Mouse (Mus musculus) embryonic facial prominence, embryonic 12.5 days (tissue): ENCODE measurements around the gene Tes. TPM values are rescaled to one million over a fixed set of nuclear protein-coding genes. Genes with fewer than 3 reads are reported as not detected.

Experiments used
- ATAC-seq: fragments of 200-750 bp; cut with Nextera tagmentation; 2 replicates; pipeline ENCODE4 v1.8.0; 2017; ENCODE audit not compliant: insufficient number of reproducible peaks, insufficient read depth, low FRiP score, low TSS enrichment
- H3K27ac ChIP-seq: fragments of 300-500 bp; sonication (generic); 2 replicates; pipeline ENCODE4 v1.5.1; 2016; ENCODE audit warnings: mild to moderate bottlenecking
- H3K27me3 ChIP-seq: fragments of 300-500 bp; sonication (generic); 2 replicates; pipeline ENCODE4 v1.6.1; 2016; ENCODE audit warnings: mild to moderate bottlenecking, moderate library complexity
- H3K36me3 ChIP-seq: fragments of 300-500 bp; sonication (generic); 2 replicates; pipeline ENCODE4 v1.6.1; 2016; ENCODE audit warnings: mild to moderate bottlenecking
- H3K4me1 ChIP-seq: fragments of 300-500 bp; sonication (generic); 2 replicates; pipeline ENCODE4 v1.6.1; 2016
- H3K4me2 ChIP-seq: fragments of 300-500 bp; sonication (generic); replicated peaks from 2 replicates; pipeline ENCODE4 v1.6.1; 2016; ENCODE audit warnings: mild to moderate bottlenecking, moderate library complexity
- H3K4me3 ChIP-seq: fragments of 300-500 bp; sonication (generic); 2 replicates; pipeline ENCODE4 v1.5.1; 2016; ENCODE audit warnings: mild to moderate bottlenecking
- H3K9ac ChIP-seq: fragments of 300-500 bp; sonication (generic); 2 replicates; pipeline ENCODE4 v1.6.1; 2016; ENCODE audit warnings: mild to moderate bottlenecking, moderate library complexity
- H3K9me3 ChIP-seq: fragments of 300-500 bp; sonication (generic); 2 replicates; pipeline ENCODE4 v1.6.1; 2016; ENCODE audit warnings: mild to moderate bottlenecking, moderate library complexity
- WGBS: fragments of 180-500 bp; shearing (Covaris S2); methylation state at CpG from one replicate; pipeline ENCODE4 v1.1.7; 2016; 5-methylcytosine and 5-hydroxymethylcytosine counted together
- polyA plus RNA-seq: library from polyadenylated mRNA; unstranded; fragments of >200 nt; fragmentation: Nextera tagmentation; extraction: Ambion mirVana; gene quantifications from 2 replicates; pipeline ENCODE4 v1.2.1, GENCODE M21; 2016

Tes gene
- 102 and 111 TPM in 2 replicates for polyA plus RNA-seq

GRCm38 (mm10) chr6:17064936-17065790 is at the start of gene Tes:
Tes (plus strand) TSS chr6:17065149.
- Histone ChIP-seq H3K4me1 (peaks cover 10% of the 10 kb centered on the region; the same call in 1 of the 2 replicates), H3K27me3 (no peaks in the 10 kb centered on the region), H3K9me3 (no peaks in the 10 kb centered on the region), H3K9ac (peak within 1 kb of the TSS; percentile 77), H3K27ac (peak within 1 kb of the TSS; percentile 52; the same call in 1 of the 2 replicates), H3K4me2 (peak within 1 kb of the TSS; percentile 83), H3K36me3 (no peaks in the 10 kb centered on the region), H3K4me3 (peak within 1 kb of the TSS; percentile 74)
- under 1% methylated on average over 63 of the region's 63 CpGs for whole genome bisulfite sequencing
- peak; percentile 93 for ATAC-seq

- H3K9ac ChIP-seq = no peak overlapping the region
- no peaks in the 10 kb centered on the region for H3K27me3 ChIP-seq
- H3K9me3 ChIP-seq = no peaks in the 10 kb centered on the region
- no peaks in the 10 kb centered on the region for H3K4me1 ChIP-seq
- H3K36me3 ChIP-seq = no peaks in the 10 kb centered on the region
- no peak for ATAC-seq
- no peak overlapping the region for H3K4me3 ChIP-seq
- H3K4me2 ChIP-seq = no peak overlapping the region
- H3K27ac ChIP-seq = no peak overlapping the region
- WGBS = 68% methylated on average over 7 of the region's 7 CpGs
These were observed 39.1 kb upstream of the Tes start for GRCm38 (mm10) chr6:17025886-17026285.

GRCm38 (mm10) chr6:17027572-17027971 is 37.4 kb upstream of the Tes start:
- WGBS = 18% methylated on average over 8 of the region's 8 CpGs
- Histone ChIP-seq H3K4me2 (no peak overlapping the region), H3K4me1 (no peaks in the 10 kb centered on the region), H3K27ac (no peak overlapping the region), H3K9ac (no peak overlapping the region), H3K27me3 (no peaks in the 10 kb centered on the region), H3K36me3 (no peaks in the 10 kb centered on the region), H3K4me3 (no peak overlapping the region), H3K9me3 (no peaks in the 10 kb centered on the region)
- no peak for ATAC-seq

GRCm38 (mm10) chr6:17028809-17029208 is 36.1 kb upstream of the Tes start:
- ATAC-seq = no peak
- 0 out of 2 replicates have a peak, but pooled peaks cover 2% of the 10 kb centered on the region for H3K4me1 ChIP-seq
- 78% methylated on average over 8 of the region's 8 CpGs for WGBS

GRCm38 (mm10) chr6:17032231-17032728 is 32.7 kb upstream of the Tes start:
- Histone ChIP-seq H3K9me3 (no peaks in the 10 kb centered on the region), H3K27me3 (no peaks in the 10 kb centered on the region), H3K4me1 (0 out of 2 replicates have a peak, but pooled peaks cover 2% of the 10 kb centered on the region), H3K27ac (no peak overlapping the region), H3K4me3 (no peak overlapping the region), H3K9ac (no peak overlapping the region), H3K4me2 (no peak overlapping the region), H3K36me3 (no peaks in the 10 kb centered on the region)
- 4% methylated on average over 2 of the region's 2 CpGs for WGBS
- no peak for ATAC-seq

More at GRCm38 (mm10) chr6:17028809-17029208, 36.1 kb upstream of the Tes start:
- Histone ChIP-seq H3K36me3 (no peaks in the 10 kb centered on the region), H3K27me3 (no peaks in the 10 kb centered on the region), H3K4me3 (no peak overlapping the region), H3K4me2 (no peak overlapping the region), H3K9me3 (no peaks in the 10 kb centered on the region), H3K9ac (no peak overlapping the region), H3K27ac (no peak overlapping the region)

- WGBS = 87% methylated on average over 2 of the region's 2 CpGs
- H3K27ac ChIP-seq = no peak overlapping the region
- H3K9ac ChIP-seq = no peak overlapping the region
- no peak overlapping the region for H3K4me2 ChIP-seq
- no peaks in the 10 kb centered on the region for H3K27me3 ChIP-seq
- no peak overlapping the region for H3K4me3 ChIP-seq
- ATAC-seq = peak; percentile 47; the same call in 1 of the 2 replicates
- H3K36me3 ChIP-seq = no peaks in the 10 kb centered on the region
- H3K4me1 ChIP-seq = 0 out of 2 replicates have a peak, but pooled peaks cover 2% of the 10 kb centered on the region
- H3K9me3 ChIP-seq = no peaks in the 10 kb centered on the region
These were observed 30.9 kb upstream of the Tes start for GRCm38 (mm10) chr6:17034095-17034494.

- Histone ChIP-seq H3K27ac (no peak overlapping the region), H3K4me3 (no peak overlapping the region), H3K9me3 (no peaks in the 10 kb centered on the region), H3K36me3 (no peaks in the 10 kb centered on the region), H3K9ac (no peak overlapping the region), H3K4me1 (0 out of 2 replicates have a peak, but pooled peaks cover 2% of the 10 kb centered on the region), H3K27me3 (no peaks in the 10 kb centered on the region), H3K4me2 (no peak overlapping the region)
- ATAC-seq = no peak
These were observed 29.7 kb upstream of the Tes start for GRCm38 (mm10) chr6:17035228-17035627.

- H3K9me3 ChIP-seq = no peaks in the 10 kb centered on the region
- no peak for ATAC-seq
- no peak overlapping the region for H3K4me3 ChIP-seq
- WGBS = 75% methylated on average over 4 of the region's 4 CpGs
- H3K36me3 ChIP-seq = no peaks in the 10 kb centered on the region
- no peaks in the 10 kb centered on the region for H3K27me3 ChIP-seq
- no peak overlapping the region for H3K4me2 ChIP-seq
- no peak overlapping the region for H3K27ac ChIP-seq
- peaks cover 6% of the 10 kb centered on the region; the same call in 1 of the 2 replicates for H3K4me1 ChIP-seq
- H3K9ac ChIP-seq = no peak overlapping the region
These were observed 13.4 kb upstream of the Tes start for GRCm38 (mm10) chr6:17051432-17052025.

GRCm38 (mm10) chr6:17053028-17053660 is 11.8 kb upstream of the Tes start:
- Histone ChIP-seq H3K4me3 (no peak overlapping the region), H3K9ac (no peak overlapping the region), H3K27ac (no peak overlapping the region), H3K9me3 (no peaks in the 10 kb centered on the region), H3K27me3 (no peaks in the 10 kb centered on the region), H3K4me2 (no peak overlapping the region), H3K36me3 (no peaks in the 10 kb centered on the region), H3K4me1 (peaks cover 6% of the 10 kb centered on the region; the same call in 1 of the 2 replicates)
- 78% methylated on average over 6 of the region's 6 CpGs for WGBS
- no peak for ATAC-seq

- Histone ChIP-seq H3K27me3 (no peaks in the 10 kb centered on the region), H3K36me3 (no peaks in the 10 kb centered on the region), H3K4me3 (no peak overlapping the region), H3K4me2 (no peak overlapping the region), H3K4me1 (peaks cover 6% of the 10 kb centered on the region; the same call in 1 of the 2 replicates), H3K9ac (no peak overlapping the region), H3K9me3 (no peaks in the 10 kb centered on the region), H3K27ac (0 out of 2 replicates have a peak overlapping the region, but pooled peaks have one; percentile 17)
- no peak for ATAC-seq
- 57% methylated on average over 2 of the region's 2 CpGs for WGBS
These were observed 10.2 kb upstream of the Tes start for GRCm38 (mm10) chr6:17054781-17055180.

- 44% methylated on average over 2 of the region's 2 CpGs for WGBS
- Histone ChIP-seq H3K4me1 (peaks cover 6% of the 10 kb centered on the region; the same call in 1 of the 2 replicates), H3K27ac (no peak overlapping the region), H3K27me3 (no peaks in the 10 kb centered on the region), H3K4me3 (no peak overlapping the region), H3K9me3 (no peaks in the 10 kb centered on the region), H3K9ac (no peak overlapping the region), H3K36me3 (no peaks in the 10 kb centered on the region), H3K4me2 (no peak overlapping the region)
- ATAC-seq = no peak
These were observed 9.3 kb upstream of the Tes start for GRCm38 (mm10) chr6:17055659-17056058.
